Mouse (Mus musculus): ENCODE results near the gene Brd2. TPM values are rescaled to one million over a fixed set of nuclear protein-coding genes. Genes with fewer than 3 reads are reported as not detected.

The Brd2 gene
- total and polyA plus RNA-seq, 3 experiments: 99.5 to 252 (median 189) TPM

DNA sequence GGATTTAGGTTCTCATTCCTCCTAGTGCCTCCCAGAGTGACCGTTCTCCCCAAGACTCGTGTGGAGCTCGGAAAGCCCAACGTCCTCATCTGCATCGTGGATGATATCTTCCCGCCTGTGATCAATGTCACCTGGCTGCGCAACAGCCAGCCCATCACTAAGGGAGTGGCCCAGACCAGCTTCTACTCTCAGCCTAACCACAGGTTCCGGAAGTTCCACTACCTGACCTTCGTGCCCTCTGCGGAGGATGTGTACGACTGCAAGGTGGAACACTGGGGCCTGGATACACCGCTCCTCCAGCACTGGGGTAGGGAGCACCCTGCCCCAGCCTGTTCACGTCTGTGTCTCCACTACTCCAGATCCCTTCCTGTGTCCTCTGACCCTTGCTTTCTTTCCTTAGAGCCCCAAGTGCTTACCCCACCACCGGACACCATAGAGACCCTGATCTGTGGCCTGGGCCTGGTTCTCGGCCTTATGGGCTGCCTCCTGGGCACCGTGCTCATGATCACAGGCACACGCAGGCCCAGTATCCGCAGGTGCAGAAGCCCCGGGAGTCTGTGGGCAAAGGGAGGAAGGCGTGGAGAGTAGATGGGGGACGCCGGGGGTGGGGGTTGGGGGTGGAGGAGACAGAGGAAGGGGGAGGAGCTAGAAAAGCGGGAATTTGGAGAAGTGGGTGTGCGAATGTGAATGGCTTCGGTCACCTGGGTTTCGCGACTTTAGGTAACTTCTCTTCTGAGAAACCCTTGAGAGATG, 28.0 kb downstream of the Brd2 start:
- Histone ChIP-seq H3K9ac (ENCODE audit: control insufficient read depth, low read depth, low read length, poor library complexity, severe bottlenecking) (no peak overlapping the region), H3K9me3 (replicated peaks; ENCODE audit: insufficient read depth, low read length) (no peaks in the 10 kb centered on the region), H3K4me1 (ENCODE audit: control insufficient read depth in 1 of 2, insufficient read depth in 2 of 2, low read length in 2 of 2) (peaks cover 0 to 7% of the 10 kb centered on the region in 2 experiments; a peak in 3 of 4 replicates), H3K27me3 (ENCODE audit: control insufficient read depth in 1 of 2, insufficient read depth in 2 of 2, low read length in 2 of 2) (no peaks in the 10 kb centered on the region), H3K36me3 (ENCODE audit: control insufficient read depth in 1 of 2, insufficient read depth in 2 of 2, low read length in 2 of 2) (peaks cover 0 to 2% of the 10 kb centered on the region in 2 experiments; a peak in 1 of 4 replicates), H3K4me3 (ENCODE audit: control insufficient read depth in 1 of 2, insufficient read depth in 1 of 2, low read depth in 2 of 2, low read length in 2 of 2) (no peak overlapping the region), H3K27ac (ENCODE audit: control insufficient read depth, low read depth, low read length) (no peak overlapping the region), H3K79me2 (ENCODE audit: control insufficient read depth, insufficient read depth, low read length, poor library complexity) (no peaks in the 10 kb centered on the region)
- TF ChIP-seq POLR2AphosphoS2 (IDR thresholded peaks at IDR 0.05; ENCODE audit: low read length) (no peak), CTCF (IDR thresholded peaks at IDR 0.05 in 2 of 3, conservative IDR thresholded peaks at IDR 0.05 in 1 of 3; ENCODE audit: control insufficient read depth in 1 of 3, insufficient read depth in 1 of 3, low read depth in 2 of 3, low read length in 3 of 3, poor library complexity in 1 of 3, severe bottlenecking in 1 of 3) (no peak), ELF1 (IDR thresholded peaks at IDR 0.05; ENCODE audit: low read depth, low read length) (no peak), SMC3 (IDR thresholded peaks at IDR 0.05; ENCODE audit: low read depth, low read length) (no peak), MYC (IDR thresholded peaks at IDR 0.05; ENCODE audit: low read depth, low read length) (no peak), MEF2A (IDR thresholded peaks at IDR 0.05; ENCODE audit: extremely low read depth, insufficient replicate concordance, low read depth, low read length, poor library complexity, severe bottlenecking) (no peak), TCF12 (IDR thresholded peaks at IDR 0.05; ENCODE audit: low read depth, low read length) (no peak), TBP (IDR thresholded peaks at IDR 0.05; ENCODE audit: low read depth, low read length) (no peak), MXI1 (IDR thresholded peaks at IDR 0.05; ENCODE audit: low read depth, low read length) (no peak), JUND (IDR thresholded peaks at IDR 0.05; ENCODE audit: low read depth, low read length) (no peak), HCFC1 (IDR thresholded peaks at IDR 0.05; ENCODE audit: low read depth, low read length) (no peak), KAT2A (conservative IDR thresholded peaks at IDR 0.05; ENCODE audit: low read depth, low read length) (no peak), MYB (IDR thresholded peaks at IDR 0.05; ENCODE audit: low read depth, low read length) (no peak), ZC3H11A (IDR thresholded peaks at IDR 0.05; ENCODE audit: low read depth, low read length) (no peak)
- DNase-seq (ENCODE audit: low read depth, low spot score): no peak

- Histone ChIP-seq H3K79me2 (ENCODE audit: control insufficient read depth, insufficient read depth, low read length, poor library complexity) (no peaks in the 10 kb centered on the region), H3K36me3 (ENCODE audit: control insufficient read depth in 1 of 2, insufficient read depth in 2 of 2, low read length in 2 of 2) (peaks cover 0 to 6% of the 10 kb centered on the region in 2 experiments; a peak in 2 of 4 replicates), H3K27ac (ENCODE audit: control insufficient read depth, low read depth, low read length) (no peak overlapping the region), H3K9ac (ENCODE audit: control insufficient read depth, low read depth, low read length, poor library complexity, severe bottlenecking) (no peak overlapping the region), H3K4me1 (ENCODE audit: control insufficient read depth in 1 of 2, insufficient read depth in 2 of 2, low read length in 2 of 2) (peaks cover 7 to 16% of the 10 kb centered on the region in 2 experiments), H3K9me3 (replicated peaks; ENCODE audit: insufficient read depth, low read length) (no peaks in the 10 kb centered on the region), H3K4me3 (ENCODE audit: control insufficient read depth in 1 of 2, insufficient read depth in 1 of 2, low read depth in 2 of 2, low read length in 2 of 2) (no peak overlapping the region), H3K27me3 (ENCODE audit: control insufficient read depth in 1 of 2, insufficient read depth in 2 of 2, low read length in 2 of 2) (no peaks in the 10 kb centered on the region)
- TF ChIP-seq TCF12 (IDR thresholded peaks at IDR 0.05; ENCODE audit: low read depth, low read length) (no peak), MXI1 (IDR thresholded peaks at IDR 0.05; ENCODE audit: low read depth, low read length) (0 out of 2 replicates have a peak, but pooled peaks have one; percentile 9)
- DNase-seq (ENCODE audit: low read depth, low spot score): peak; percentile 38
Observed at GRCm38 (mm10) chr17:34093199-34093874, 29.1 kb downstream of the Brd2 start.
